Mouse (Mus musculus): ENCODE results near the gene Gpr19. TPM values are rescaled to one million over a fixed set of nuclear protein-coding genes. Genes with fewer than 3 reads are reported as not detected.

Gene Gpr19
- polyA plus RNA-seq, 1 experiment from 2014 or later = 13.2 TPM

- under 1% methylated on average over 63 of the region's 63 CpGs for WGBS
- ATAC-seq (replicated peaks; ENCODE audit: insufficient number of reproducible peaks, low FRiP score, low TSS enrichment, low read depth) = peak; percentile 24; the same call in 1 of the 2 replicates
- Histone ChIP-seq H3K27ac (replicated peaks; ENCODE audit: low read depth, low read length) (peak overlapping the region; percentile 98), H3K9ac (replicated peaks; ENCODE audit: low read length) (peak overlapping the region; percentile 90), H3K9me3 (replicated peaks; ENCODE audit: control insufficient read depth, low read length) (no peaks in the 10 kb centered on the region), H3K4me2 (ENCODE audit: low read depth, low read length) (peak overlapping the region; percentile 93), H3K27me3 (ENCODE audit: control insufficient read depth, insufficient read depth, low read length) (no peaks in the 10 kb centered on the region), H3K4me1 (ENCODE audit: control insufficient read depth, insufficient read depth, low read length) (no peaks in the 10 kb centered on the region; the same call in 1 of the 2 replicates), H3K4me3 (ENCODE audit: low read depth, low read length) (peak overlapping the region; percentile 45), H3K36me3 (replicated peaks; ENCODE audit: control insufficient read depth, insufficient read depth, low read depth, low read length) (no peaks in the 10 kb centered on the region)
- peak; percentile 71 for DNase-seq (ENCODE audit: low spot score)
Observed at GRCm38 (mm10) chr6:134926803-134927594, 28.6 kb upstream of the Gpr19 start.

GRCm38 (mm10) chr6:134926338-134926705 is 27.9 kb upstream of the Gpr19 start:
- Histone ChIP-seq H3K36me3 (replicated peaks; ENCODE audit: control insufficient read depth, insufficient read depth, low read depth, low read length) (no peaks in the 10 kb centered on the region), H3K9me3 (replicated peaks; ENCODE audit: control insufficient read depth, low read length) (no peaks in the 10 kb centered on the region), H3K27ac (replicated peaks; ENCODE audit: low read depth, low read length) (peak overlapping the region; percentile 98; the same call in 1 of the 2 replicates), H3K4me2 (ENCODE audit: low read depth, low read length) (peak overlapping the region; percentile 93), H3K9ac (replicated peaks; ENCODE audit: low read length) (peak overlapping the region; percentile 90), H3K4me1 (ENCODE audit: control insufficient read depth, insufficient read depth, low read length) (no peaks in the 10 kb centered on the region; the same call in 1 of the 2 replicates), H3K27me3 (ENCODE audit: control insufficient read depth, insufficient read depth, low read length) (no peaks in the 10 kb centered on the region), H3K4me3 (ENCODE audit: low read depth, low read length) (peak overlapping the region; percentile 45)
- DNase-seq (ENCODE audit: low spot score) = no peak
- no peak for ATAC-seq (replicated peaks; ENCODE audit: insufficient number of reproducible peaks, low FRiP score, low TSS enrichment, low read depth)
- 19% methylated on average over 3 of the region's 3 CpGs for WGBS

- no peak overlapping the region for H3K27ac ChIP-seq (replicated peaks; ENCODE audit: low read depth, low read length)
- no peaks in the 10 kb centered on the region for H3K27me3 ChIP-seq (ENCODE audit: control insufficient read depth, insufficient read depth, low read length)
- H3K36me3 ChIP-seq (replicated peaks; ENCODE audit: control insufficient read depth, insufficient read depth, low read depth, low read length) = no peaks in the 10 kb centered on the region
- no peak overlapping the region for H3K9ac ChIP-seq (replicated peaks; ENCODE audit: low read length)
- no peak overlapping the region for H3K4me2 ChIP-seq (ENCODE audit: low read depth, low read length)
- H3K9me3 ChIP-seq (replicated peaks; ENCODE audit: control insufficient read depth, low read length) = no peaks in the 10 kb centered on the region
- ATAC-seq (replicated peaks; ENCODE audit: insufficient number of reproducible peaks, low FRiP score, low TSS enrichment, low read depth) = no peak
- no peak overlapping the region for H3K4me3 ChIP-seq (ENCODE audit: low read depth, low read length)
- WGBS = 72% methylated on average over 4 of the region's 4 CpGs
- no peak for DNase-seq (ENCODE audit: low spot score)
- H3K4me1 ChIP-seq (ENCODE audit: control insufficient read depth, insufficient read depth, low read length) = no peaks in the 10 kb centered on the region; the same call in 1 of the 2 replicates
Observed at GRCm38 (mm10) chr6:134925673-134926337, 27.4 kb upstream of the Gpr19 start.

GRCm38 (mm10) chr6:134924262-134924661 is 25.9 kb upstream of the Gpr19 start:
- DNase-seq (ENCODE audit: low spot score) (no peak), ATAC-seq (replicated peaks; ENCODE audit: insufficient number of reproducible peaks, low FRiP score, low TSS enrichment, low read depth) (no peak)
- Histone ChIP-seq H3K4me2 (ENCODE audit: low read depth, low read length) (no peak overlapping the region), H3K9me3 (replicated peaks; ENCODE audit: control insufficient read depth, low read length) (no peaks in the 10 kb centered on the region), H3K27ac (replicated peaks; ENCODE audit: low read depth, low read length) (no peak overlapping the region), H3K4me3 (ENCODE audit: low read depth, low read length) (no peak overlapping the region), H3K27me3 (ENCODE audit: control insufficient read depth, insufficient read depth, low read length) (no peaks in the 10 kb centered on the region), H3K36me3 (replicated peaks; ENCODE audit: control insufficient read depth, insufficient read depth, low read depth, low read length) (no peaks in the 10 kb centered on the region), H3K4me1 (ENCODE audit: control insufficient read depth, insufficient read depth, low read length) (no peaks in the 10 kb centered on the region; the same call in 1 of the 2 replicates), H3K9ac (replicated peaks; ENCODE audit: low read length) (no peak overlapping the region)
- WGBS = 77% methylated on average over 3 of the region's 3 CpGs

GRCm38 (mm10) chr6:134923670-134924069 is 25.3 kb upstream of the Gpr19 start:
- no peak overlapping the region for H3K9ac ChIP-seq (replicated peaks; ENCODE audit: low read length)
- H3K4me1 ChIP-seq (ENCODE audit: control insufficient read depth, insufficient read depth, low read length) = no peaks in the 10 kb centered on the region; the same call in 1 of the 2 replicates
- no peaks in the 10 kb centered on the region for H3K9me3 ChIP-seq (replicated peaks; ENCODE audit: control insufficient read depth, low read length)
- H3K27me3 ChIP-seq (ENCODE audit: control insufficient read depth, insufficient read depth, low read length) = no peaks in the 10 kb centered on the region
- WGBS = 68% methylated on average over 4 of the region's 4 CpGs
- H3K4me2 ChIP-seq (ENCODE audit: low read depth, low read length) = no peak overlapping the region; the same call in 1 of the 2 replicates
- H3K4me3 ChIP-seq (ENCODE audit: low read depth, low read length) = no peak overlapping the region
- no peaks in the 10 kb centered on the region for H3K36me3 ChIP-seq (replicated peaks; ENCODE audit: control insufficient read depth, insufficient read depth, low read depth, low read length)
- no peak overlapping the region for H3K27ac ChIP-seq (replicated peaks; ENCODE audit: low read depth, low read length)
- DNase-seq (ENCODE audit: low spot score) (no peak), ATAC-seq (replicated peaks; ENCODE audit: insufficient number of reproducible peaks, low FRiP score, low TSS enrichment, low read depth) (no peak)

- Histone ChIP-seq H3K36me3 (replicated peaks; ENCODE audit: control insufficient read depth, insufficient read depth, low read depth, low read length) (no peaks in the 10 kb centered on the region), H3K27me3 (ENCODE audit: control insufficient read depth, insufficient read depth, low read length) (no peaks in the 10 kb centered on the region), H3K4me2 (ENCODE audit: low read depth, low read length) (peak overlapping the region; percentile 75), H3K4me3 (ENCODE audit: low read depth, low read length) (peak overlapping the region; percentile 54), H3K27ac (replicated peaks; ENCODE audit: low read depth, low read length) (no peak overlapping the region), H3K9me3 (replicated peaks; ENCODE audit: control insufficient read depth, low read length) (no peaks in the 10 kb centered on the region), H3K9ac (replicated peaks; ENCODE audit: low read length) (no peak overlapping the region), H3K4me1 (ENCODE audit: control insufficient read depth, insufficient read depth, low read length) (no peaks in the 10 kb centered on the region; the same call in 1 of the 2 replicates)
- WGBS = 59% methylated on average over 9 of the region's 9 CpGs
- DNase-seq (ENCODE audit: low spot score) (no peak), ATAC-seq (replicated peaks; ENCODE audit: insufficient number of reproducible peaks, low FRiP score, low TSS enrichment, low read depth) (no peak)
Observed at GRCm38 (mm10) chr6:134922511-134923195, 24.3 kb upstream of the Gpr19 start.

- Histone ChIP-seq H3K27ac (replicated peaks; ENCODE audit: low read depth, low read length) (no peak overlapping the region; the same call in 1 of the 2 replicates), H3K27me3 (ENCODE audit: control insufficient read depth, insufficient read depth, low read length) (no peaks in the 10 kb centered on the region), H3K9ac (replicated peaks; ENCODE audit: low read length) (peak overlapping the region; percentile 84), H3K9me3 (replicated peaks; ENCODE audit: control insufficient read depth, low read length) (no peaks in the 10 kb centered on the region), H3K4me1 (ENCODE audit: control insufficient read depth, insufficient read depth, low read length) (no peaks in the 10 kb centered on the region; the same call in 1 of the 2 replicates), H3K4me3 (ENCODE audit: low read depth, low read length) (peak overlapping the region; percentile 54), H3K36me3 (replicated peaks; ENCODE audit: control insufficient read depth, insufficient read depth, low read depth, low read length) (no peaks in the 10 kb centered on the region), H3K4me2 (ENCODE audit: low read depth, low read length) (peak overlapping the region; percentile 75)
- 9% methylated on average over 20 of the region's 20 CpGs for WGBS
- ATAC-seq (replicated peaks; ENCODE audit: insufficient number of reproducible peaks, low FRiP score, low TSS enrichment, low read depth) (no peak), DNase-seq (ENCODE audit: low spot score) (no peak)
Observed at GRCm38 (mm10) chr6:134921695-134922510, 23.5 kb upstream of the Gpr19 start.
